Mouse (Mus musculus) G1E (cell line): ENCODE results near the gene Hoxd10. TPM values are rescaled to one million over a fixed set of nuclear protein-coding genes. Genes with fewer than 3 reads are reported as not detected.

Experiments used
- ATAC-seq: 2 replicates; pipeline ENCODE4 v1.8.0; 2016; ENCODE audit warnings: mild to moderate bottlenecking; ENCODE audit not compliant: insufficient number of reproducible peaks, poor library complexity, low FRiP score, severe bottlenecking; ENCODE audit errors: extremely low read depth
- DNase-seq: peaks from one replicate; pipeline ENCODE4 v3.0.0; 2012; ENCODE audit warnings: low spot score
- H3K27me3 ChIP-seq: 2 replicates; pipeline ENCODE4 v1.6.1; 2012; ENCODE audit warnings: mild to moderate bottlenecking, low read length, inconsistent platforms; ENCODE audit not compliant: insufficient read depth
- H3K36me3 ChIP-seq: replicated peaks from 2 replicates; pipeline ENCODE3; 2012; ENCODE audit warnings: mild to moderate bottlenecking, inconsistent platforms
- H3K4me1 ChIP-seq: 2 replicates; pipeline ENCODE4 v1.6.1; 2012; ENCODE audit warnings: low read depth, low read length, inconsistent platforms, mixed read lengths; ENCODE audit not compliant: insufficient read depth
- H3K4me3 ChIP-seq: 2 replicates; pipeline ENCODE4 v1.5.1; 2012; ENCODE audit warnings: low read depth, mild to moderate bottlenecking, inconsistent platforms, low read length, moderate library complexity, mixed read lengths
- H3K9me3 ChIP-seq: replicated peaks from 2 replicates; pipeline ENCODE4 v1.6.1; 2012; ENCODE audit warnings: inconsistent platforms
- CTCF ChIP-seq: IDR thresholded peaks from 2 replicates; pipeline ENCODE4 v1.5.1; 2012; ENCODE audit warnings: low read depth, low read length, inconsistent platforms, mixed read lengths
- GATA1 ChIP-seq: IDR thresholded peaks from 2 replicates; pipeline ENCODE4 v1.6.1; 2012; ENCODE audit warnings: borderline replicate concordance, low read length, inconsistent platforms, mixed read lengths
- GATA2 ChIP-seq: IDR thresholded peaks from 2 replicates; pipeline ENCODE4 v1.6.1; 2012; ENCODE audit warnings: low read depth, low read length, inconsistent platforms, borderline replicate concordance
- POLR2AphosphoS5 ChIP-seq: IDR thresholded peaks from 2 replicates; pipeline ENCODE4 v1.6.1; 2012; ENCODE audit warnings: low read depth, low read length, inconsistent platforms; ENCODE audit not compliant: insufficient replicate concordance
- TAL1 ChIP-seq: conservative IDR thresholded peaks from 2 replicates; pipeline ENCODE4 v1.6.1; 2012; ENCODE audit warnings: low read depth, low read length, inconsistent platforms, mixed read lengths
- polyA plus RNA-seq: library from polyadenylated mRNA; stranded (reverse); fragments of >175 nt; gene quantifications from 2 replicates; pipeline ENCODE4 v1.2.3, GENCODE M21; 2012
- total RNA-seq, 2 experiments: library from RNA; stranded (forward) in 1 of 2; stranded (reverse) in 1 of 2; fragments of 200-1000 nt in 1 of 2; fragments of >200 nt in 1 of 2; fragmentation: Nextera tagmentation in 1 of 2; gene quantifications; 2 replicates each; pipeline ENCODE4 v1.2.3; 2014 to 2017

The Hoxd10 gene
- total and polyA plus RNA-seq, 3 experiments = 0.22 TPM; not detected in 2

DNA sequence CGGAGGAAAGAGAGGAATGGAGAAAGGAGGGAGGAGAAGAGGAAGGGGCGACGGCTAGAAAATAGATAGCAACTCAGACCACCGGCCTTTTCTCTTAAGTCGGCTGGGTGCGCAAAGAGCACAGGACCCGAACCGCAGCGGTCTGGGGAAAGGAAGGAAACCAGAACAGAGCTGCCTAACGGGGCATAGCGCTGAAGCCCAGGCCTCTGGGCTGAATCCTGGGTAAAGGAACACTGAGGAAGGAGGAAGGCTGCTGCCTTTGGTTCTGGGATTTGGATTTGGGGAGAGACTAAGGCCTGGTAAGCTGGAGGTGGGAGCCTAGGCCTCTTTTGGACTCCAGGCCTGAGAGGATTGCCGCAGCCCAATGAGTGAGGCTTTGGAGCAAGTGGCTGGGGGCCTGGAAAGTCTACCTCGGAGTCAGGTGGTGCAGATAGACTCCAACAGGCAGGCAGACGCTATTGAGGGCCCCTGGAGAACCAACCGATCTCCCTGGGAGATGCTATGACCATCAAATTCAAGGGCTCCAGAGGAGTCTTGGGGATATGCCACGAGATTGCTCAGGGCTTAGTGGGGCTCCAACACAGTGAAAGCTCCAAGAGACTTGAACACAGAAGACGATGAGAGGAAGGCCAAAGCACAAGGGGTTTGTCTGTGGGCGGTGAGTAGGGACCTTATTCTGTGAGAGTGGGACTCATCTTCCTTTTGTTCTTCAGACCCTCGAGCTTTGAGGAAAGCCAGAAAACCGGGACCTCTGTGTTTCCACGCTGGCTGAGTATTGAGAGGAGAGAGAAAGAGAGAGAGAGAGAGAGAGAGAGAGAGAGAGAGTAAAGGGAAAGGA lies 10.9 kb upstream of the Hoxd10 start:
- Histone ChIP-seq H3K27me3 (peaks cover 28% of the 10 kb centered on the region), H3K36me3 (no peaks in the 10 kb centered on the region), H3K9me3 (peaks cover 23% of the 10 kb centered on the region), H3K4me1 (no peaks in the 10 kb centered on the region), H3K4me3 (no peak overlapping the region)
- no peak for DNase-seq
- no peak for ATAC-seq
- TF ChIP-seq POLR2AphosphoS5 (no peak), TAL1 (no peak), CTCF (no peak), GATA2 (no peak), GATA1 (no peak)

DNA sequence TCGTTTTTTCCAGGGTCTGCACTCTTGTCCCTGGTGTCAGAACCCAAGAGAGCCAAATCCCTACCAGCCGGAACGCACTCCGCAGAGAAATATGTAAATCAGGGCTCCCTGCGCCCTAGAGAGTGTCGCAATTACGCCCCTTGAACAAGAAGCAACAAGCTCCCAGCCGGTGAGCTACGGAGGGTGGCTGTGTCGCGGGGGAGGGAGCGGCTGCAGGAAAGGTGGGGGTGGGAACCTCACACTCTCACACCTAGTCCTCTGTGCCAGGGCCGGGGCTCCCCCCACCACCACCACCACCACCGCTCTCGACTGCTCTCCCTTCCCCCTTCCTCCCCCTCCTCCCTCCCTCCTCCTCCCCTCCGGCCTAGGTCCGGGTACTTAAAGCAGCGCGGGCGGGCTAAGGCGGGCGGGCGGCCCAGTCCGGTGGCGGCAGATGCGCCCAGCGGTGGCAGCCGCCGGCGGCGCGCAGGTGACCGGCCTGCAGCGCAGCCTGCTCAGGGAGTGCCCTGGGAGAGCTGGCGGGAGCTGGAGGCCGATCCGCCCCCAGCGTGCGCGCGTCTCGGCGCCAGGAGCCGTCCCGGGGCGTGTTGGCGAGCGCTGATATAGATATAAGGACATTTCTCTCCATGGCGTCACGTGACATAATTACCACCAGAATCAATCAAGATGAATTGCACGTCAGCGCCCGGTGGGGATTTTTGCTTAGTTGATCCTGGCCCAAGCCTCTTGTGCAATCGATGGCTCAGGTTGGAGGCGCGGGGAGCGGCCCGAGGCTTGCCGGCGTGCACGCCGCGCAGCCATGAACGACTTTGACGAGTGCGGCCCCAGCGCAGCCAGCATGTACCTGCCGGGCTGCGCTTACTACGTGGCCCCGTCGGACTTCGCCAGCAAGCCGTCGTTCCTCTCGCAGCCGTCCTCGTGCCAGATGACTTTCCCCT lies 9.9 kb upstream of the Hoxd10 start:
- H3K4me1 ChIP-seq = no peaks in the 10 kb centered on the region
- H3K9me3 ChIP-seq = peaks cover 23% of the 10 kb centered on the region
- no peaks in the 10 kb centered on the region for H3K36me3 ChIP-seq
- peaks cover 24% of the 10 kb centered on the region for H3K27me3 ChIP-seq
- DNase-seq (no peak), ATAC-seq (no peak)
- no peak overlapping the region; the same call in 1 of the 2 replicates for H3K4me3 ChIP-seq
- TF ChIP-seq GATA1 = no peak
- TF ChIP-seq CTCF = no peak
- TF ChIP-seq GATA2 = no peak
- no peak for TF ChIP-seq TAL1
- no peak for TF ChIP-seq POLR2AphosphoS5

DNA sequence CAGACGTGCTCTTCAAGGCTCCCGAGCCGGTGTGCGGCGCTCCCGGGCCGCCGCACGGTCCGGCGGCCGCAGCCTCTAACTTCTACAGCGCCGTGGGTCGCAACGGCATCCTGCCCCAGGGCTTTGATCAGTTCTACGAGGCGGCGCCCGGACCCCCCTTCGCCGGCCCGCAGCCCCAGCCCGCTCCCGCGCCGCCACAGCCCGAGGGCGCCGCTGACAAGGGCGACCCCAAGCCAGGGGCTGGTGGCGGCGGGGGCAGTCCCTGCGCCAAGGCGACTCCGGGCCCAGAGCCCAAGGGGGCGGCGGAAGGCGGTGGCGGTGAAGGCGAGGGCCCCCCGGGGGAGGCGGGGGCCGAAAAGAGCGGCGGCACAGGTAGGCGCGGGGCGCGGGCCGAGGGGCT lies 8.9 kb upstream of the Hoxd10 start:
- H3K27me3 ChIP-seq = peaks cover 33% of the 10 kb centered on the region
- no peak for TF ChIP-seq TAL1
- no peak for TF ChIP-seq CTCF
- no peak for DNase-seq

DNA sequence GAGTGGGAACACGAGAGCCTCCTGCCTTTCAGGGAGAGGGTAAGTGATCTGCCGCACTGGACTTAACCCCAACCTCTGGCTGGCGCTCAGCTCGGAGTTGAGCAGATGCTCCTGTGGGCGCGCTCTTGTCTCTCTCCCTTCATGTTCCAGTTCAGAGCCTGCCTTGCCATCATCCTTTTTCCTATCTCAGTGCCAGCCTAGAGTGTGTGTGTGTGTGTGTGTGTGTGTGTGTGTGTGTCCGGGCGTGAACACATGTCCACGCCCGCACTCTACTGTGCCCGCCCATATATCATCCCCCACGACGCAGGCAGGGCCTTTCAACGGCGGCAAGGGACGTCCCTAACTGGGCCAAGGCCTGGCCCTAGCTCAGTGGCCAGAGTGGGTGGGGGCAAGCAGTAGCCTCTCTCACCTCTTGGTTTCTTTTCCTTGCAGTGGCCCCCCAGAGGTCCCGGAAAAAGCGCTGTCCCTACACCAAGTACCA lies 8.2 kb upstream of the Hoxd10 start:
- no peak overlapping the region for H3K4me3 ChIP-seq
- no peaks in the 10 kb centered on the region for H3K4me1 ChIP-seq
- peaks cover 35% of the 10 kb centered on the region for H3K27me3 ChIP-seq
- ATAC-seq = no peak
- DNase-seq = no peak
- H3K36me3 ChIP-seq = no peaks in the 10 kb centered on the region
- peaks cover 23% of the 10 kb centered on the region for H3K9me3 ChIP-seq
- TF ChIP-seq TAL1 (no peak), POLR2AphosphoS5 (no peak), GATA2 (no peak), CTCF (no peak)

More for the DNA sequence above, 8.9 kb upstream of the Hoxd10 start:
- peaks cover 23% of the 10 kb centered on the region for H3K9me3 ChIP-seq
- no peaks in the 10 kb centered on the region for H3K36me3 ChIP-seq
- no peak for ATAC-seq
- H3K4me1 ChIP-seq = no peaks in the 10 kb centered on the region
- H3K4me3 ChIP-seq = no peak overlapping the region; the same call in 1 of the 2 replicates

DNA sequence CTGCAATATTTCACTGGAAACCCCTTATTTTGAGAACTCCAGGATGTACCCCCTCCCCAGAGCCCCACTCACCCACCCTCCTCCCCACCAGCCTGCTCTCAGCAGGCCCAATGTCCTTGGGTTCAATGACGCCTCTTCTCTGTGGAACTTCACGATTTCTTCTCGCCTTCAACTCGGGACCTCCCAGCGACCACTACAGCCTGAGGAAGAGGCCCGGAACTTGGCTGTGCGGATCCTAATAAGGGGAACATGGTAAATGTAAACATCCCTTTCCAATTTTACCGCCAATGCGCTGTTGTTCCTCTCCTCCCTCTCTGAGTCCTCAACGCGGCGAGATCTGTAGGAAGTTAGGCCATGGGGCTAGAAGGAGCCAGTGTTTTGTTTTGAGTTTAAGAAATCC lies 7.6 kb upstream of the Hoxd10 start:
- peaks cover 35% of the 10 kb centered on the region for H3K27me3 ChIP-seq
- DNase-seq (no peak), ATAC-seq (no peak)
- no peak overlapping the region for H3K4me3 ChIP-seq
- TF ChIP-seq CTCF (no peak), TAL1 (no peak), POLR2AphosphoS5 (no peak), GATA1 (no peak), GATA2 (no peak)
- peaks cover 23% of the 10 kb centered on the region for H3K9me3 ChIP-seq
- H3K4me1 ChIP-seq = no peaks in the 10 kb centered on the region
- H3K36me3 ChIP-seq = no peaks in the 10 kb centered on the region

DNA sequence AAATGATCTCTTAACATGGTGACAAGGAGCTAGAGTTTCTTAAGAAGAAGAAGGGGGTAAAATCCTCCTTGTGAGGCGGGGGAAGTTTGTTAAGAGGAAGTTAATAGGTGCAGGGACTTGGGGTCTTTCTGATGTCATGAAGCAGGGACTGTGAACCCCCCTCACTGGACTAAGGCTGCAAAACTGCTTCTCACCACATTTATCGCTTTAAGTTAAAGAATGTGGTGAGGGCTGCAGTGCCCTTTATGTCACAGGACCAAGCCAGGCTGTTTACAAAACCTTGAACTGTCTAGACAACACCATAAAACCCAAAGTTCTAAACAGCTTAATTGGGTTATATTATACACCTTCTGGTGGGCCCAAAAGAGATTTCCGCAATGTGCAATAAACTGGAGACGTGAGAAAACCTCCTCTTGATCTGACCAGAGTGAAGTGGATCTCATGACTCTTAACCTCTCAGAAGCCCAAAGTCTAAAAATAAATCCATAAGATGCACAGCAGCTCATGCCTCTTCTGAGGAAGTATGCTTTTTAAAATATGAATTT lies 6.6 kb upstream of the Hoxd10 start:
- Histone ChIP-seq H3K36me3 (no peaks in the 10 kb centered on the region), H3K4me1 (no peaks in the 10 kb centered on the region), H3K27me3 (peaks cover 37% of the 10 kb centered on the region), H3K4me3 (no peak overlapping the region), H3K9me3 (peaks cover 21% of the 10 kb centered on the region)
- TF ChIP-seq GATA1 (no peak), CTCF (no peak), POLR2AphosphoS5 (no peak), TAL1 (no peak), GATA2 (no peak)
- ATAC-seq (no peak), DNase-seq (no peak)
